Mouse (Mus musculus) layer of hippocampus, adult 9-10 months (tissue): ENCODE measurements around the gene Dennd2a.
"Not testable (repeated sequence)": the region's sequence is repeated elsewhere in the genome, so short reads cannot be mapped to it uniquely, and the experiment has no call there.

Experiments
- DNase-seq: peaks from one replicate; pipeline ENCODE4 v3.0.0; 2022; ENCODE audit warnings: low spot score

Gene Dennd2a

GRCm38 (mm10) chr6:39450580-39450979 lies 107.1 kb downstream of the Dennd2a start:
- no peak for DNase-seq

- DNase-seq, result no peak
Observed at GRCm38 (mm10) chr6:39447429-39448185, 110.1 kb downstream of the Dennd2a start.

GRCm38 (mm10) chr6:39445801-39446572 lies 111.7 kb downstream of the Dennd2a start:
- DNase-seq, result no peak

- no peak for DNase-seq
Observed at GRCm38 (mm10) chr6:39442786-39443287, 114.8 kb downstream of the Dennd2a start.

- DNase-seq, result no peak
Observed at GRCm38 (mm10) chr6:39440207-39440606, 117.5 kb downstream of the Dennd2a start.

GRCm38 (mm10) chr6:39437519-39437918 lies 120.1 kb downstream of the Dennd2a start:
- DNase-seq, result not testable (repeated sequence)

- no peak for DNase-seq
Observed at GRCm38 (mm10) chr6:39435875-39436274, 121.8 kb downstream of the Dennd2a start.

- DNase-seq, result no peak
Observed at GRCm38 (mm10) chr6:39434886-39435492, 122.7 kb downstream of the Dennd2a start.

- no peak for DNase-seq
Observed at GRCm38 (mm10) chr6:39434111-39434885, 123.4 kb downstream of the Dennd2a start.

GRCm38 (mm10) chr6:39433701-39434100 lies 124.0 kb downstream of the Dennd2a start:
- DNase-seq, result no peak

GRCm38 (mm10) chr6:39433174-39433573 lies 124.5 kb downstream of the Dennd2a start:
- DNase-seq, result no peak

- no peak for DNase-seq
Observed at GRCm38 (mm10) chr6:39430722-39431121, 126.9 kb downstream of the Dennd2a start.

- no peak for DNase-seq
Observed at GRCm38 (mm10) chr6:39429007-39429788, 128.5 kb downstream of the Dennd2a start.

- DNase-seq, result no peak
Observed at GRCm38 (mm10) chr6:39427276-39428003, 130.2 kb downstream of the Dennd2a start.

GRCm38 (mm10) chr6:39426725-39427124 lies 130.9 kb downstream of the Dennd2a start:
- DNase-seq, result no peak

GRCm38 (mm10) chr6:39425181-39425580 lies 132.5 kb downstream of the Dennd2a start:
- no peak for DNase-seq

- DNase-seq, result no peak
Observed at GRCm38 (mm10) chr6:39423686-39424085, 134.0 kb downstream of the Dennd2a start.

GRCm38 (mm10) chr6:39423130-39423551 lies 134.5 kb downstream of the Dennd2a start:
- no peak for DNase-seq

GRCm38 (mm10) chr6:39420867-39421266 lies 136.8 kb downstream of the Dennd2a start:
- no peak for DNase-seq
